Mouse (Mus musculus) urinary bladder, postnatal 10 days (tissue): ENCODE data around the gene Atoh1.

ENCODE experiments used
- DNase-seq: peaks from one replicate; pipeline ENCODE4 v3.0.0; 2022; ENCODE audit warnings: low spot score

Gene Atoh1

GRCm38 (mm10) chr6:64728499-64729198, at the start of gene Atoh1:
TSS of gene Atoh1 (plus strand) at chr6:64729125.
- DNase-seq = no peak

DNA sequence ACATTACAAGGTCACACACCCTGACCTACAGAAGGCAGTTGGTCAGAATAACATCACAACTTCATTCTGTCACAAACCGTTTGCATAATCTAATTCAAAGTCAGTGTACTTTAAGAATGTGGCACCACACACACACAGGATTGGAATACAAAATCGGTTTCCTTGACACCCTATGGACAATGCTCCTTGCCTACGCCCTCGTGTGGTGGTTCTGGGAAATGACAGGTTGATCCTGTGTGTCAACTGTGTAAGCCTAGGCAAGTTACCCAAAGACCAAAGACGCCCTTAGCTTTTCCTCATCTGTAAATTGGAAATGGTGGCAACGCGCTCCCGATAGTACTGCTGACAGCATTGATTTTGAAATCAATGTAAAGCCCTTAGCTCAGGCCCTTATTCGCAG, 45.0 kb upstream of the Atoh1 start:
- no peak for DNase-seq

GRCm38 (mm10) chr6:64684973-64685372, 44.0 kb upstream of the Atoh1 start:
- DNase-seq = no peak

DNA sequence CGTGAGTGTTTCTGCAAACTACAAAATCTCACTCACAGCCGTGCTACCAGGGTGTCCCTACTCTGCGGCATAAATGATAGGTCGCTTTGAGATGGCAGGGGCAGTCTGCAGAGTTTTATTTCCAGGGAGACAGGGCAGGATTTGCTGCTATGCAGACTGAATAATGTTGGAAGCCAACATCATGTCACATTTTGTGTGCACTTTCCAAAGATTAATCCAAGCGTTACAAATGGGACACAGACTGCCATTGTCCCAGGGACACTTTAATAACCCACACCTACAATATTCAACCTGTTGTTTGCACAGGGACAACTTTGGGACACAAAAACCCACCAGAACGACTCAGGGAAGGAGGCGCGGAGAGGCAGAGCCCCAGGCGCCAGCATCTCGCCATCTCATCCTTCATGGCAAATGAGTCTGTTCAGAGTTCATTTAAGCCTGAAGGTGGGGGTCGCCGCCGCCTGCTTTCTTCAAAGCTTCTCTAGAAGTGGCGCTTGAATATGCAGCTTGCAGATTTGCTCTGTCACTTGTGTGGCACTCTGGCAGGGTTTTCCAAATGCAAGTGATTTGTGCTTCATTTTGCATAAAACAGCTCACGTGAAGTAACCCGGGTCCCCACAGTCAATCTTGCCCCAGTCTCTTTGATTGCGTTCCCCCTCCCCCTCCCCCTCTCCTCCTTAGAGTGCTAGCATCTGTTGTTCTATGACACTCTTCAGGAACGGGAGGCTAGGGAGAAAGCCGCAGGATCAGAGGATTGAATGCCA, 40.6 kb upstream of the Atoh1 start:
- DNase-seq = no peak

GRCm38 (mm10) chr6:64694688-64695087, 34.2 kb upstream of the Atoh1 start:
- no peak for DNase-seq

GRCm38 (mm10) chr6:64703659-64704058, 25.3 kb upstream of the Atoh1 start:
- no peak for DNase-seq

- no peak for DNase-seq
Observed at GRCm38 (mm10) chr6:64727751-64728403, 1.0 kb upstream of the Atoh1 start.

DNA sequence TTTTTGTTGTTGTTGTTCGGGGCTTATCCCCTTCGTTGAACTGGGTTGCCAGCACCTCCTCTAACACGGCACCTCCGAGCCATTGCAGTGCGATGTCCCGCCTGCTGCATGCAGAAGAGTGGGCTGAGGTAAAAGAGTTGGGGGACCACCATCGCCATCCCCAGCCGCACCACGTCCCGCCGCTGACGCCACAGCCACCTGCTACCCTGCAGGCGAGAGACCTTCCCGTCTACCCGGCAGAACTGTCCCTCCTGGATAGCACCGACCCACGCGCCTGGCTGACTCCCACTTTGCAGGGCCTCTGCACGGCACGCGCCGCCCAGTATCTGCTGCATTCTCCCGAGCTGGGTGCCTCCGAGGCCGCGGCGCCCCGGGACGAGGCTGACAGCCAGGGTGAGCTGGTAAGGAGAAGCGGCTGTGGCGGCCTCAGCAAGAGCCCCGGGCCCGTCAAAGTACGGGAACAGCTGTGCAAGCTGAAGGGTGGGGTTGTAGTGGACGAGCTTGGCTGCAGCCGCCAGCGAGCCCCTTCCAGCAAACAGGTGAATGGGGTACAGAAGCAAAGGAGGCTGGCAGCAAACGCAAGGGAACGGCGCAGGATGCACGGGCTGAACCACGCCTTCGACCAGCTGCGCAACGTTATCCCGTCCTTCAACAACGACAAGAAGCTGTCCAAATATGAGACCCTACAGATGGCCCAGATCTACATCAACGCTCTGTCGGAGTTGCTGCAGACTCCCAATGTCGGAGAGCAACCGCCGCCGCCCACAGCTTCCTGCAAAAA, 496 bp downstream of the Atoh1 start:
- DNase-seq = no peak

GRCm38 (mm10) chr6:64730030-64730429, 1.1 kb downstream of the Atoh1 start:
- DNase-seq = no peak

DNA sequence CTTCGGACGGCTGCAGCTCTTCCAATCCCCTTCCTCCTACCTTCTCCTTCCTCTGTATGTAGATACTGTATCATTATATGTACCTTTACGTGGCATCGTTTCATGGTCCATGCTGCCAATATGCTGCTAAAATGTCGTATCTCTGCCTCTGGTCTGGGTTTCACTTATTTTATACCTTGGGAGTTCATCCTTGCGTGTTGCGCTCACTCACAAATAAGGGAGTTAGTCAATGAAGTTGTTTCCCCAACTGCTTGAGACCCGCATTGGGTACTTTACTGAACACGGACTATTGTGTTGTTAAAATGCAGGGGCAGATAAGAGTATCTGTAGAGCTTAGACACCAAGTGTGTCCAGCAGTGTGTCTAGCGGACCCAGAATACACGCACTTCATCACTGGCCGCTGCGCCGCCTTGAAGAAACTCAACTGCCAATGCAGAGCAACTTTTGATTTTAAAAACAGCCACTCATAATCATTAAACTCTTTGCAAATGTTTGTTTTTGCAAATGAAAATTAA, 1.6 kb downstream of the Atoh1 start:
- DNase-seq = no peak

DNA sequence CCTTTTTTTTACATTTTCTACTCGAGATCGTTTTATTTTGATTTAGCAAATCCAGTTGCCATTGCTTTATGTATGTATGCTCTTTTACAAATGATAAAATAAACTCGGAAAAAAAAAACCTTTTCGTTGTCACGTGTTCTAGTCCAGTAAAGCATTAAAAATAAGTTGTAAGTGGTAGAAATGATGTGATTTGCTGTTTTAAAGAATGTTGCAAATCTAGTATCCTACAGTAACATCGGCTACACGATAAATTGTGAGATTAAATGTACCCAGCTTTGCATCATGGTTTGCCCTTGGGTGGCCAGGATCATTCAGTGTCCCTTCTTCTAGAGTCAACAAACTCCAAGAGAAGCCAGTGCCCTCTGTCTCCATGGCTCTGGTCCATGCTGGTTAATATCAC, 2.2 kb downstream of the Atoh1 start:
- no peak for DNase-seq

DNA sequence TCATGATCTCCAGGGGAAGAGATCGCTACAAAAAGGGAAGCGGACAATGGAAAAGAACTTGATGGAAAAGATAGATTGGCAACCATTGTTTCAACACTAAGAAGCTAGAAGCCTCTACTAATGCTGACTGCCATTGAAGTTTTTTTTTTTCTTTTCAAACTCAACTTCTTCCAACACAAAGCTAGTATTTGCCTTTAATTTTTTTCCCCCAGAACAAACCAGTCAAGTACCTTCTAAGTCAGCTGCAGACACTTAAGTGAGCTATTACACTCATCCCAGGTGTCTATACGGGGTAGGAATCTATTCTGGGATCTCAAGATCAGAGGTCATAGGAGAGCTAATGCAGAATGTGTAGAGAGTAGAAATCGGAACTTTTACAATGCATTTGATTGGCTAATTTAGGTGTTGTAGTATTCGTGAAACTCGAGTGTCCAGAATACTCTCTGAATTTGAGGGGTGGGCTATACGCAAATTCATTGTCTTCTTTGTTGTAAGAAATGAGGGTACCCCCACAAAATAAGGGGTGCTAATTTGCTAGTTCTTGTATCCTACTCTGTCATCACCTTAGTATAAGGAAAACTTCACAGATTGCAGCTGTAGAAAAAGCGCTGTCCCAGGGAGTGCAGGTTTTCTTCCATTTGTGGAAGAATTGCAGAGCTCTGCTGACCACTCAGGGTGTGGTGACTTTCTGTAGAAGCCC, 2.8 kb downstream of the Atoh1 start:
- DNase-seq = no peak

GRCm38 (mm10) chr6:64733311-64733710, 4.4 kb downstream of the Atoh1 start:
- no peak for DNase-seq

- DNase-seq = no peak
Observed at GRCm38 (mm10) chr6:64734441-64735320, 5.8 kb downstream of the Atoh1 start.

GRCm38 (mm10) chr6:64736317-64736716, 7.4 kb downstream of the Atoh1 start:
- no peak for DNase-seq

GRCm38 (mm10) chr6:64742915-64743489, 14.1 kb downstream of the Atoh1 start:
- no peak for DNase-seq

- no peak for DNase-seq
Observed at GRCm38 (mm10) chr6:64754515-64754914, 25.6 kb downstream of the Atoh1 start.

DNA sequence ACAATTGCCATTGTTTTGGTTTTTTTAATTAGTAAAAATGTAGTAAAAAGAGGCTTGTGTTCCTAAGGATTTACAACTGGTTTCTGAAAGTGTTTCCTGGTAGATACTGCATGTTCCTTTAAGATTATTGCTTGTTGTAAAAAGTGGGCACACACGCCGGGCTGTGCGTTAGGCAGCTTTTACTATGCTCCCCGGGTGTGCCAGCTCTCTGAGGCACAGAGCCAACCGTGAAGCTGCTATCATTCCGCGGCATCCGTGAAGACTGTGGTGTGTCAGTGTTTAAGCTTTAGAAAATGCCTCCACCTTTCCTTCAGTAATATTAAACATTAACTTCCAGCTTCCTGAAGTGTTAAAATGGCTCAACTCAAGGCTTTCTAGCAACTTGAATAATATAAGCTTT, 35.0 kb downstream of the Atoh1 start:
- no peak for DNase-seq

- DNase-seq = no peak
Observed at GRCm38 (mm10) chr6:64773430-64773829, 44.5 kb downstream of the Atoh1 start.
